Mouse (Mus musculus) WW6 (cell line): Measurements from ENCODE around the gene Casp7.
"Not testable (repeated sequence)": the region's sequence is repeated elsewhere in the genome, so short reads cannot be mapped to it uniquely, and the experiment has no call there.

ENCODE experiments used
- DNase-seq: peaks from one replicate; pipeline ENCODE4 v3.0.0-alpha.2; 2013; ENCODE audit warnings: low read depth, low spot score

Gene Casp7

DNA sequence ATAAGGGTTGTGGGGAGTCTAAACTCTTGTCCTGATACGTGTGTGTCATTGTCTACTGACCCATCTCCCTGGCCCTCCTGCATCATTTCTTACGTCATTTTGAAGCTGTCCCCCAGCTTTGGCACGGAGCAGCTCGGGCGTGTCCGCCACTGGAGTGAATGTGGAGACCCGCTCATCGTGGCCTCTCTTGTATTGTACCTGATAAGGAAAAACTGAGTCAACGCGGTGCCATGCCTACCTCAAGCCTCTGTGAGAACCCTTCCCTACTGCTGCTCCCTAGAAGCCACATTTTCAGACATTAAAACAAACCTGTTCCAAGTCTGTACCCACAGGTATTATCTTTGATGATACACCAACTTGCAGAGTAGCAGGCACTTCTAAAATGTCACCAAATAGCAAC is 15.5 kb upstream of the Casp7 start:
- DNase-seq, result no peak

DNA sequence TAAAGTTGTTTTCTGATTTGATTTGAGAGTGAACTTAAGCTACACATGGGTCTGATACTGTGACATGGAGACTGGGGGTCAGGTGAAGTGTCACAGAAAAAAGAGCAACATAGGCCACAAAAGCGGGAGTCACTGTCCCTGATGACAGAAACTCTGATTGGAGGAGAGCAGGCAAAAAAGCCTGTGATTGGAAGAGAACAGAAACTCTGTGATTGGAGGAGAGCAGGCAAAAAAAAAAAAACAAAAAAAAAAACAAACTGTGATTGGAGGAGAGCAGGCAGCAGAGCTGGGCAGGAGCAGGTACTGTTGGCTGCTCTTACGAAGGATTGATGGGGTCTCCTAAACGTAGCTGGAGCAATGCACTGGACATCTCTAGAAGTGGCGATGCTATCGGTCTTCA is 11.4 kb upstream of the Casp7 start:
- no peak for DNase-seq

DNA sequence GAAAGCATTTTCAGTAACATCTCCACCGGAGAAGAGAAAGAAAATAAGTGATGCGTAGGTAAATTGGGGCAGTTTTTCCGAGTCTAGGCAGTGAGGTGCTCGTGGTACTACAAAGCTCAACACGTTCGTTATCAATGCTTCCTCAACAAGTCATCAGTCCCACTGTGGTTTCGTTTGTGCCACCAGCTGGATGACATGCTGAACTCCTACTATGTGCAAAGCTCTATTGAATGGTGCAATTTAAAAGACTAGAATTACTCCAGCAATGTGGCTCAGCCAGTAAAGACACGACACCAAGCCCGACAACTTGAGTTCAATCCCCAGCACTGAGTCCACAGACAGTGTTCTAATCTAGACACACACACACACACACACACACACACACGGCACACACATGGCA is 10.8 kb upstream of the Casp7 start:
- DNase-seq, result no peak

DNA sequence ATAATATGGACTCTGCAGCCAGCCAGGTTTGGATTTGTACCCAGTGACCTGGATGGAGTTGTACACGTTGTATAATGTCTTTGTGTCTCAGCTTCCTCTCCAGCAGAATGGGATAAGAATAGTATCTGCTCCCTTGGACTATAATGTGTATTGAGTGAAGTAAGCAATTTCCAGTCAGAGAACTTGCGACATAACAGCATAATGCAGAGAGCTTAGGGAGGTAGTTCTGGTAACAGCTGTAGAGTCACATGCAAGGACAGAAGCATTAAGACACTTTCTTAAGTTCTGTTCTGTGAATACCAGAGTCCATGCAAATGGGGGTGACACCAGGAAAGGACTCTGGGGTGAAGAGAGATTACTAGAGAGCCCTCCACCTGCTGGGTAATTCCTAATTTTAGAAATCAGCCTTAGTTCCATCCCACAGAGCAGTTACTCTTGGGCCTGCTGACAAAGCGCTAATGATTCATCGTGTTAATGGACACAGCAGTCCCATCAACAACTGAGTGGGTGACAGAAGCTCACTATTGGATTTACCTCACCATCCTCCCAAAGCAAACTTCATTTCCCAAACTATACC is 9.1 kb upstream of the Casp7 start:
- no peak for DNase-seq

DNA sequence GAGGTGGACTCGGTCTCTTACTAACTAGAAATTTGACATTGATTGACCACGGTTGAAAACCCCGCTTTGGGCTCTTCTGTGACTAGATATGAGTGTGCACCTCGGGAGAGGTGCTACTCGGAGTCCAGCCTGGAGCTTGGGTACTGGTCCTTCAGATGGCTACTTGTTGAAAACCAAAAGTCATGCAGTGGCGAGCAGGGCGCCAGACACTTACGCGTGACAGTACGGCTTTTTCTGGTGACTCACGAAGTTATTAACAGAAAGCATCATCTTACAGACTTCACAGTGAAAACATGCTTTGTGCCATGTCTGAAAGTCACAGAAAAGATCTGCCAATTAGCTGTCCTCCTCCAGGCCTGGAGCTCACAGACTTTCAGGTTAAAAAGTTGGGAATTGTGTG is 7.8 kb upstream of the Casp7 start:
- no peak for DNase-seq

DNA sequence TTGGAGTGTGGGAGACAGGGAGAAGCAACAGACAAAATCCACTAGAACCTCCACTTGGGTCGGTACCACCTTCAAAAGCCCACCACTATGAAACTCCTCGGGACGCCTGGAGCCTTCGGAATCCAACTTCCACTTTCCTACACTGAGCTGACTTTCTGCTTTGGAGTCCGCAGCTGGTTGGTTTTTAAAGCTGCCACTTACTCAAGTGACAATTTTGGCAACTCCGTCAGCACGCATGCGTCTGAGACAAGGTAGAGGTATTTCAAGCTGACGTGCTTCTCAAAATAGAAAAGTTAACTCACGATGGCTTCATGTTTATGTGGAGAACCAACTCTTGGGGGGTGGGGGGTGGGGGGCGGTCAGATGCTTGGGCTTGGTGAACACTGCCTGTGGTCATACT is 7.0 kb upstream of the Casp7 start, which contains the start of gene Nrap:
Gene Nrap (minus strand): TSS at position 159 of the 400 bp plus-strand sequence.
- DNase-seq, result no peak

DNA sequence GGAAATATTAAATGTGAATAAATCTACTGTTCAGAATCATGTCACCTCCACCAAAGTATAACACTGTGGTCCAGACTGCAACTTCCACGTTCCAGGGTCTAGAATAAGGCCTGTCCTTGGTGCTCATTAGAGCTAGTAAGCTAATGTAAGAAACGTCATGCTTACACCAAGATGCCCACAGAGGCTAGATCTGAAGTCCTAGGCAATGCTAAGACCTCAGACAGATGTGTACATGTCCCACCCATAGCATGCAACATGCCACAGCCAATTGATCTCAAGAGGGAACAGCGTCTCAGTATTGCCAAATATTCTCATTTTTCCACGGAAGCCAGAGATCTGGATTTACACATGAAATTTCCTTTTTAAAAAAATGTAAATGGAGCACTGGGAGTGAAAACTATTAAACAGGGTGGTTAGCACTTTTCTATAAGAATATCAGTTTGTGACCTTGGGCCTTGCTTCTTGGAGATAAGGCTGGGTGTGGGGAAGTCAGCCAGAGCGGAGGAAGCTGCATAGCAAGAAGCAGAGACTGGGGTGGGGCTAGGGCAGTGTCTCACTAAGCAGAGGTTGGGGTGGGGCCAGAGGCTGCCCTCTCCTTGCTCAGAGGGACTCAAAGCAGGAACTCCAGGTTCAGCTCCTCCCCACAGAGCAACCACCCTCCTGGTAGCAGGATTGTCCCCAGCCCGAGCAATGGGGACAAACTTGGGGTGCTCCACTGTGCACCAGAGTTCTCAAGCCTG is 5.5 kb upstream of the Casp7 start:
- no peak for DNase-seq

DNA sequence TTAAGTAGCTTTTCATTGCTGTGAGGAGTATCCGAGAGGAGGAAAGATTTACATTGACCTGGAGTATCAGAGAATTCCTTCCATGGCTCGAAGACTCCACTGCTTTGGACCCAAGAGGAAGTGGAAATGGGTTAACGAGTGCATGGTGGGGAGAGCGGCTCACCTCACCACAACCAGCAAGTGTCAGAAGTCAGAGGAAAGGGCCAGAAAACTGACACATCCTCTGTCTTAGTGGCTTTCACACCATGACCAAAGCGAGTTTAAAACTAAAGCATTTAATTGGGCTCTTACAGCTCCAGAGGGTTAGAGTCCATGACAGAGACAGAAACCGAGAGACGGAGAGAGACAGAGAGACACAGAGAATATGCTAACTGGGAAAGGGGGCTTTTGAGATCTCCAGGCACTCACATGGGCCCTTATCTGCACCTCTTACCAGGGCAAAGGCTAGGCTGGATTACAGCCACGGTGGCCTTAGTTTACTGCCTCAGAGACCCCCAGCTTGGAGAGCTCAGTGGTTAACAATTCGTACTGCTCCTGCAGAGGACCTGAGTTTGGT is 3.5 kb upstream of the Casp7 start:
- no peak for DNase-seq

DNA sequence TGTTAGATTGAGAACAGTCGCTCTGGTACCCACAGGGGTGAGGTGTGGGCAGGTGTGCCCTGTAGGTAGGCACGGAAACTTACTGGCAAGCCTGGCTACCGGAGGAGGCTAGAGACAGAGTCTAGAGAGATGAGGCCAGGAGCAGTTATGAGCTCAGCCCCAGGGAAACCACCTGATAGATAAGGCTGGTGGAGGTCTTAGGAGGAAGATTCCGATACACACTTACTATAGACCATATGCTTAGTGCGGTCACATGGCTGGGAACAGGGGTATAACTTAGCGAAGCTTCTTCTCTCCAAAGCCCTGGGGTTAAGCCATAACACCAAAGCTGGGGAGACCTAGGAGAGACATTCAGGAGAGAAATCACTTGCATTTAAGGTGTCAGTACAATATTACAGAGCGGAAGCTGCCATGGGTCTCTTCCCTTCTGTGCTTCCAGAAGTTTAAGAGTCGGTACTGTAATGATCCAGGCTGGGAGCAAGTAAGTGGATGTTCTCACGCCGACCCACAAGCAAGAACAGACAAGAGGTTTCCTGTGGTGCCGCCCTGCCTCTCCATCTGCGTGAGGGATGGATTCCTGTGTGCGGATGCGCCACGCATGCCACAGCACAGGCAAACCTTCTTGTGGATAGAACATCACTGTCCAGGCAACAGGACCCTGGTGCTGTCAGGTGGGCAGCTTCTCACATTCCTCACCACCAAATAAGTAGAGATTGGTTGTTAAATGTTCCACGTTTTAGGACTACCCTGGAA is 1.6 kb upstream of the Casp7 start:
- no peak for DNase-seq

DNA sequence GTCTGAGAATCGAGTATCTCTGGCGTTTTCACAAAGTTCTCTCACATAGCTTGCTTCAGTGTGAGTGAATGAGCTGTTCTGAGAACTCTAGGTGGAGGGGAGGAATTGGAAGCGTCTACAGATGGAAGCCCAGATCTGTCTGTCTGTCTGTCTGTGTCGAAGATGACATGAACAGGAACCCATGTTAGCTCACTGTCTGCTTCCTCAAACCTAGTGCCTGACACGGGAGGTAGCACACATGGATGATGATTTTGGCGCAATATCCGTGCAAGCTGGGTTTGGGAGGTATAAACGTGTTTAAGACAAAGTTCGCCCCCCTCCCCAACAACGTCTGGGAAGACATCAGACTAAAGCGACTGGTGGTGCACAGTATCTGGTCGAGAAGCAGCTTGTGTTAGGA is 702 bp upstream of the Casp7 start:
- no peak for DNase-seq

DNA sequence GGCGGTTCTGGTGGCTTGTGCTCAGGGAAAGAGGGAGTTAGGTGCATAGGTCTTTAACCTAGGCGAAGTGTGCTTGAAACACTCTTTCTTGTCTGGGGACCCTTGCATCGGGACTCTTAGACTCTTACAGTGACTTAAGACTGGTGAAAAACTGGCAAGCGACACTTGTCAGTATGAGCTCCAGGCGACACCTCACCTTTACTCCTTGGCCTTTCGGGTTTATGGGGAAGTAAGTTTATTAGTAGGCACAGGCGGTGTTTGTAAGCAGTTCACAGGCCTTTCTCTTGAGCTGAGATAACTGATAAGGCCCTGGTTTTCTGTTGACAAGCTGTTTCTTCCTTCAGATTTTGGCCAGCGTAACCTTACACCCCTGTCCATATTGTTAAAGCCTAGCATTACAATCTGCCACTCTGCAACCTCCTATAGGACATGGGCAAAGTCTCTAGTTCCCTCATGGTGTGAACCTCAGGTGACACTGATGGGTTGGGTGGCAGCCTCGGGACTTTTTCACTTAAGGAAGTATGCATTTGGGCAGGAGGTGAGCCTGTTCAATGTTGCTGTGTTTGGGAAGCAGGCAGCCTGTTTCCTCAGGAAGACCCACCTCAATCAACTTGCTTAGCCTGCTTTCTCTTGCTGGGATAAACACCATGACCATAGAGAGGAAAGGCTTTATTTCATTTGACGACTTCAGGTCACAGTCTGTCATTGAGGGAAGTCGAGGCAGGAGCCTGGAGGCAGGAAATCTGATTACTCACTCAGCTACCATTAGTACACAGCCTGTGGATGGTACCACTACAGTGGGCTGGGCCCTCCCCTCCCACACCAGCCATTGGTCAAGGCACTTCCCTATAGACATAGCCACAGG is 966 bp downstream of the Casp7 start:
- DNase-seq, result no peak

DNA sequence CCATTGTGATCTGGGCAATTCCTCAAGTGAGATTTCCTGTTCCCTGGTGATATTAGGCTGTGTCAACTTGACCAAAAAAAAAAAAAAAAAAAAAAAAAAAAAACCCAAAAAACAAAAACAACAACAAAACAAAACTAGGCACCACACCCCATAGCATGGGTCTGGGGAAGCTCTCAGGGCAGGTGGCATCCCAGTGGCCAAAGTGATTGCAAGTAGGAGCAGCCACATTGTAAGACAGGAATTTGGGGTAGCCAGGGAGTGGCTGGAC is 1.5 kb downstream of the Casp7 start:
- no peak for DNase-seq

DNA sequence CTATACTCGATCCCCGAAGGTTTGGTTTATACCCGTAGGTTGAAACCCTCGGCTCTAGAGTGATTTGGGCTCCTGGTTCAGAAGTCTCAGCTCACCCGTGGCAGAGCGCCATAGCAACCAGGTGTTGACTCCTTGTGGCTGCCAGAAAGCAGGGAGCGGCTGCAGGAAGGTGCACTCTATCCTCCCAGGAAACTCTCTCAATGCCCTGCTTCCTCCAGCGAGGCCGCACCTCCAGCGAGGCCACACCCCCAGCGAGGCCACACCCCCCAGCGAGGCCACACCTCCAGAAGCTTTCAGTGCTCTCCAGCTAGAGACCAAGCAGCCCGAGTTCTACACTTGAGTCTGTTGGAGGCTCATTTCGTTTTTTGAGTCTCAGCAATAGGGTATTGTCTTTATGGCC is 3.3 kb downstream of the Casp7 start:
- DNase-seq, result peak; percentile 63

DNA sequence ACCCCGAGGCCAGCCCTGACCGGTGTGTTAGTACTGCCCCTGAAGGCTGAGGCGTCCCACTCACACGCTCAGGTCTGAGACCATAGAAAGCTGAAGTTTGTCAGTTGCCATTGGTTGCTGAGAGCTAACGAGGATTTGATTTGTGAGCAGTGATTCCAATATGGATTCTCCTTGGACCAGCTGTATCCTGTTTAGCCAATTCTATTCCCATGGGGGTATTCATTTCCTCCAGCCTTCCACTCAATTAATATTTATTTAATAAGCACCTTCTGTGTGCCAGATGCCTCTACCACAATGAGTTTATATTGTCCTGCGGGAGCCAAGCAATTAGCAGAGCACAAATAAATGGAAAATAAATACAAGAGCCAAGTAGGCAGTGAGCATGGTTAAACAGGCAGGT is 4.9 kb downstream of the Casp7 start:
- no peak for DNase-seq

DNA sequence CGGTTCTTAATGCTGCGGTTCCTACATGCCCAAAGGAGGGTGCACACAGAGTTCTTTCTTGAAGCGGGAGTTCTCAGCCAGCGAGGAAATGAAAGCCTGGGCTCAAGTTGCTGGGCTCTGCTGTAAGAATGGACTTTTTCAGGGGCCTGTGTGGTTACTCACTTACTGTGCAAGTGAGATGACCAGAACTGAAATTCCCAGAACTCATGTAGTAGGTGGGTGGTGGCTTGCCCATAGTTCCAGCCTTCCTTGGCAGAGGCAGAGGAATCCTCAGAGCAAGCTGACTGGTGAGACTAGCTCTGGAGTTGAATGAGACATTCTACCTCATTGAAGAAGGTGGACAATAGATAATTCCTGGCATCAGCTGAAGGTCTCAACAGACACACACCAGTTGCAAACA is 8.9 kb downstream of the Casp7 start:
- no peak for DNase-seq

DNA sequence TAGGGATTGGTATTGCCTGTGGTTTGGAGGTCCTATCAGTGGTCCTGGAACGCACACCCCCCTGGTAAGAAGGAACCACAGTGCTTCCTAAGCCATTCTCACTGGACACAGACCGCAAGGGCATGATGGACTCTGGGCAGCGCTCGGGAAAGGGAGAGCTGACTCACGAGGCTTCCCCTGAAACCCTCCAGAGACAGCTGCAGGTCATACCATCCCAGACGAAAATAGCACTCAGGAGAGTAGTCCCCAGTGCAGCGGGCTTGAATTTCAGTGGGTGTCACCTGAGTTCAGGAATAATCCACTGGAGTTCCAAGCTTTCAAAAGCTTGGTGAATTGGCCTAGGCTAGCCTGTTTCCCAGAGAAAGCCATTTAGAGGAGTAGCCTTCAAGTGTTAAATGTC is 9.7 kb downstream of the Casp7 start:
- no peak for DNase-seq

DNA sequence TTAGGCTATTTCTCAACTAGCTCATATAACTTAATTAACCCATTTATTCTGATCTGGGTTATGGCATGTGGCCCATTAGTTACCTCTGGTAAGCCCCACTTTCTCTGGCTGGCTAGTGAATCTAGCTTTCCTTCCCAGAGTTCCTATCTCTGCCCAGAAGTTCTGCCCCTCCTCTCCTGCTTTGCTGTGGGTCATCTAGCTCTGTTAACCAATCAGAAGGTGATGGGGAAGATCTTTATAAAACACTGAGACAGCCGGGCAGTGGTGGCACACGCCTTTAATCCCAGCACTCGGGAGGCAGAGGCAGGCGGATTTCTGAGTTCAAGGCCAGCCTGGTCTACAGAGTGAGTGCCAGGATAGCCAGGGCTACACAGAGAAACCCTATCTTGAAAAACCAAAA is 13.0 kb downstream of the Casp7 start:
- DNase-seq, result not testable (repeated sequence)

DNA sequence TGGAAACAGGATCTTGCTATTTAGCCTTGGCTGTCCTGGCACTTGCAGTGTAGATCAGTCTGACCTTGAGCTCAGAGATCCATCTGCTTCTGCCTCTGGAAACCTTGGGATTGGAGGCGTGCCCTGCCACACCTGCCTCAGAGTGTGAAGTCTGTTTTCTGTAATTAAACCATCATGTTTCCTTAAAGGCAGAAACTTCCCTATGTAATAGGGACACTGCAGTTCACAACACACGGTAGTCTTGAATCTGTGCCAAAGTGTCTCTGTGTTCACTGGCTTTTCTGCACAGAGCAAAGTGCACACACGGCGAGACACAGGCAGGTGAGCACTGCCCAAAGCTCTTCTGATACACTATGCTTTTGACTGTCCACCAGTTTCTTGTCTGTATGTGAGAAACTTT is 21.5 kb downstream of the Casp7 start:
- DNase-seq, result no peak

DNA sequence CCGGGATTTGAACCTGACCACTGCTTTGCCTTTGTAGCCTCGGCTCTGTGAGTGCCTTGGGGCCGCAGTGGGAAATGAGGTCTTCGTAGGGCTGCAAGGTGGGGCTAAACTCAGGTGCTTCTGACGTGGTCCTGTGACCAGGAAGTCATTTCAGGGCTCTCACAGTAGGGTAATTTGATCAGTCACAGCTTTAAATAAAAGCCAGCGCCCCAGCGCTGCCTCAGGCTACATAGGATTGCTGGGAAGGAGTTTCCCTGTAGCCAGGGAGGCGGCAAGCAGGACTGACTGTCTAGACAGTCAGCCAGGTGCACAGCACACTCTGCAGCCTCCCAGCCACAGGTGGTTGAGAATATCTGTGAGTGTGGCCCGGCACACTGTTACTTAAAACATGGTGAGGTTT is 22.5 kb downstream of the Casp7 start:
- DNase-seq, result peak; percentile 61

DNA sequence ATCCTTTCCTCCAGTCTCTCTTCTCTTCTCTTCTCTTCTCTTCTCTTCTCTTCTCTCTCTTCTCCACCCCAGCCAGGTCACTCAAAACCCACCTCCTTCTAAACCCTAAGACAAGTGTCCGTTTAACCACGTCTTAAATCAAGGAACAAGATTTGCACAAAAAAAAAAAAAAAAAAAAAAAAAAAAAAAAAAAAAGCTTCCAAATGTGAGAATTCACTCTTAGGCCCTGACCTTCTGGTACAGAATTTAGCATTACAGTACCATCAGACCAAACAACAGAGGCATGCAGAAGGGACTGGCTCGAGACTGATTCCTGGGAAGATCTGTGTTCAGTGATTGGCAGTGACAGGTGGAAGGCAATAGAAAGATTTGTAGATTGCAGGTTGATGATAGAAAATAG is 23.4 kb downstream of the Casp7 start:
- DNase-seq, result no peak

DNA sequence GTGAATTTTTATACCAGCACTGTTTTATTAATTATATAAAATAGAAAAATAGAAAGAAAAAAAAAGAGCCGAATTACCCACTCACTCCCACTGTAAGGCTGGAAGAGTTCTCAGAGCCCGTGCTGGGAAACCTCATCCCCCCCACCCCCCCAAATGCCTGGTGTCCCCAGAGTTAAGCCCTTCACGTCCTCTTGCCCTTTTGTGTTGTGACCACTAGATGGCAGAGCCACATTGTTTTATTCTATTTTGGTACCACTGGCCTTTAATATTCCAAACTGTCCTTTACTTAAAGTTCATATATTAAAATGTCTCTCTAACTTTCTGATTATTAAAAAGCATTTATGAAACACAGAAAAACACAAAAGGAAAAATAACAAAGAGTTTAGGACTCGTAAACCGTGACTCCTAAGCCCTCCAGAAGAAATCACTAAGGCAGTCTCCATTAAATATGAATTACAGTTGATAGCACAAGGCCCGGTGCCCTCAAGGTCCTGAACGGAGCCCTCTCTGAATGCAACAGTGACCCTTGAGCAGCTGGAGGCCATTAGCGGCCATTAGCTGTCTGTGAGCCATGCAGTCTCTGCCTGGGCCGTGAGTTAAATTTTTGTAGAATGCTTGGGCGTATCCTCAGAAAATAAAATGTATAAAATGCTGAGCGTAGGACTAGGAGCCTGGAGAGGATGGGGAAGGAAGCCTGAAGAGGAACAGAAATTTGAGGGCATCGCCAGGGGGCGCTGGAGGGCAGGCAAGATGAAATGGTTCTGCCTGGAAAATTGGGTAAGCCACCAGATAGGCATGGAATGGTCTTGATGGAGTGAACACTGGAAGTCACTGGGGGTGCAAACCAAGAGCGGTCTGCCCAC is 25.8 kb downstream of the Casp7 start:
- DNase-seq, result peak; percentile 39
